Mouse (Mus musculus) layer of hippocampus, postnatal 14 days (tissue): ENCODE data around the gene Senp3. TPM values are rescaled to one million over a fixed set of nuclear protein-coding genes. Genes with fewer than 3 reads are reported as not detected.

ENCODE experiments used
- DNase-seq, 2 experiments: peaks; one replicate each; pipeline ENCODE4 v3.0.0; 2021 to 2022; ENCODE audit warnings: low spot score in 2 of 2, mixed read lengths in 1 of 2
- total RNA-seq, 2 experiments: library from RNA; stranded (reverse); gene quantifications; 2 replicates each; pipeline ENCODE4 v1.2.3; 2021

Gene Senp3
- total RNA-seq, 2 experiments from 2014 or later, result 84.3 to 88.5 TPM

DNA sequence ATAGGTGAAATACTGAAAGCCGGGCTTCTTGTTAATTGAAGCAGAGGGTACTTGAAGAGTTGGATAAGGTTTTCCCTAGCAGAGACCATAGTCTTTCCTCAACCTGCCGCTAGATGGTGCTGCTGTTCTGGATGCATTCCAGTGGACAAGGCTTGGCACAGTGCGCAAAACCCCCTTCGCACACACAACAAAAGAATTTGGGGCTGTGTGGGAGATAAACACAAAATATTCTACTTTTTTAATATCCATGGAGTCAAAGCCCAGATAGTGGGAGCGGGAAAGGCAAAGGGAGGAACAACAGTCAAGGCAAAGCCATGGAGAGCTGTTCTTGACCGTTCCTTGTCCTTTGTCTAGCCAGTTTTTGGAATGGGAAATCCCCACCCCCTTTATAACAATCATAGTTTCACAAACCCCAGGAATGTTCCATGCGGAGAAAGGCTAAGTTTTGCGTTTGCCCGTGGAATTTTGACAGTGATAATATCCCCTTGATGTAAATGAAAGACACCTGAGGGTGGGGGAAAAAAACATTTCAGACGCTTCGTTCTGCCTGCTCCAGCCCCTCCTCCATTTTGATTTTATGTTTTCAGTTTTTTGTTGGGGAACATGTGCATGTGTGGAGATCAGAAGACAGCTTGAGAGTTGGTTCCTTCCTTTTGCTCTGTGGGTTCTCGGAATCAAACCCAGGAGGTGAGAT lies 1.1 kb upstream of the Senp3 start:
- DNase-seq, result peak; percentile 92 to 94

DNA sequence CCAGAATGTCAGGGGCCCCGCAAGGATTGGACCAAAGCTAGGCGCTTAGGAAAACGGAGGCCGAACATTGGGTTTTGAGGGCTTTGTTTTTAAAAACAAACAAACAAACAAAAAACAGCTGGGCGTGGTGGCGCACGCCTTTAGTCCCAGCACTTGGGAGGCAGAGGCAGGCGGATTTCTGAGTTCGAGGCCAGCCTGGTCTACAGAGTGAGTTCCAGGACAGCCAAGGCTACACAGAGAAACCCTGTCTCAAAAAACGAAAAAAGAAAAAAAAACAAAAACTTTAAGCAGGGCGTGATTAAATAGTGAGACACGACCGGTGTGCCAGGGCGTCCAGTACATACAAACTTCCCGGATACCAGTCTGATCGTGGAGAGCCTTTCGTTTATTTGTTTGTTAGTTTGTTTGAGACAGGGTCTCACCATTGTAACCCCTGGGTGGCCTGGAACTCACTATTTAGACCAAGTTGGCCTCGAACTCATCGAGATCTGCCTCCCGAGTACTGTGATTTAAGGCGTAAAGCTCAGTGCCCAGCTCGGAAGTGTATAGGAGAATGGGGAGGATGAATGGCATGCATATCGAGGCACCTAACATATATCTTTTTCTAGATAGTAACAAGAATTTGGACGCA lies 440 bp upstream of the Senp3 start:
- no peak for DNase-seq

DNA sequence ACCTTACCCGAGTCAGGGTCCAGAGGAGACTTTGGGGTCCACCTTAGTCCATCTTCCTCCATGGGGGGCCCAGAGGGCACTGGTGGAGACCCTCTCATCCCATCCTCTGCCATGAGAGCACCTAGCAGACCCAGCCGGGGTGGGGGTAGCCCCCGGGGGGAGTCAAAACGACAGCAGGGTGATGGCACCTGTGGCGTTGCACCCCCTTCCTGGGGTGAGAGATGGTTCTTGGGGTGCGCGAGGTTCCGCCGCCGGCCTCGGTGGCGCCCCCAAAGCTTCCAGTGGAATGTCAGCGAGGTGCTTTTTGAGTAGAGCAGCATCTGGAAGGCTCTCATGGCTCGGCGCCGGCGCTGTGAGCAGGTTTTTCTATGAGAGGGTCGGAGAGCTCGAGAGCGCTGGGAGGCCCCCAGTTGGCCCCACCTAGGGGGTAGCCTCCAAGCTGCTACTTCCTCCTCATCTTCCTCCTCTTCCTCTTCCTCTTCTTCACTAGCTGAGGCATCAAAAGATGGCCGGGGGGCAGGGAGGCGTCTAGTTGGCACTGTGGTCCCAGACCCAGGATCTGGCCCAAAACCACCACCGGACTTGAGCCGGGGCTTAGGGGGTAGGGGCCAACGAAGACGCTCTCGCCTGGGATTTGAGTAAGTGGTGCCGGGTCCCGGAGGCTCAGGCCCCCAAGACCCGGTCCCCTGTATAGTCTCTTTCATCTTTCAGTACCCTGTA lies 1.6 kb downstream of the Senp3 start:
- DNase-seq, result no peak

DNA sequence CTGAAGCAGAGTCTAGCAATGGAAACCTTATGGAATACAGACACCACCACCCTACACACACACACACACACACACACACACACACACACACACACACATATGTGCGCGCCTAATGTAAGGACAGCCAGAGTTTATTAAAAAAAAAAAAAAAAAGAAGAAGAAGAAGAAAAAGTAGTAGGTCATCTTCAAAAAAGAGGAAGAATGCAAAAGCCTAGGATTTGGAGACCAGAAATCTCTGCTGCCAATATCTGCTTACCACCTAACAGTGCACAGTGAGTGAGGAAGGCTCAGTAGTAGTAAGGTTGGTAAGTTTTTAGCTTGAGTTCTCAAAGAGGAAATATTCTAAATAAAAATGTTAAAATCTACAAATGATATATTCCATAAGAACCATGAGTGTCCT lies 2.7 kb downstream of the Senp3 start:
- DNase-seq, result no peak

DNA sequence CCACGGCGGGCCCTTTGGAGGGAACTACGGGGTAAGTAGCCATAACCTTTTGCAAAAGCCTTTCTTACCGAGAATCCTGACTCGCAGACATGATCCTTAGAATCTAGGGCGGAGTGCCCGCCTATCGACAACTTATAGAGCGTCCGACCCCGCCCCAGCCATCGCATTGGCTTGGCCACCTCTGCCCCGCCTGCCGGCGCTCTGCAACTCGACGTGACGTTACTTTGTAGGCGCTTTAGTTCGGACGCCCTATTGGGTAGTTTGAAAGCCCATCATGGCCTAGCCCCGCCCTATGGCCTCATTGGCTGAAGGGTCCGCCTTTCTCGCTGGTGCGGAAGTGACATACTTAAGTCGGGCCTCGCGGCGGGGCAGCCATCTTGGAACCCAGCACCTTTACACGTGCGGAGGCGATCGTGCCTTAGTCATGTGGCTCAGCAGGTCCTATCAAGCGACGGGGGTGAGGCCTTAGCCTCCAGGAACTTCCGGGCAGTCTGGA lies 9.6 kb downstream of the Senp3 start, which contains the start of gene Eif4a1:
Eif4a1 (minus strand) TSS at position 213 of the 496 bp plus-strand sequence.
- peak; percentile 100 for DNase-seq

DNA sequence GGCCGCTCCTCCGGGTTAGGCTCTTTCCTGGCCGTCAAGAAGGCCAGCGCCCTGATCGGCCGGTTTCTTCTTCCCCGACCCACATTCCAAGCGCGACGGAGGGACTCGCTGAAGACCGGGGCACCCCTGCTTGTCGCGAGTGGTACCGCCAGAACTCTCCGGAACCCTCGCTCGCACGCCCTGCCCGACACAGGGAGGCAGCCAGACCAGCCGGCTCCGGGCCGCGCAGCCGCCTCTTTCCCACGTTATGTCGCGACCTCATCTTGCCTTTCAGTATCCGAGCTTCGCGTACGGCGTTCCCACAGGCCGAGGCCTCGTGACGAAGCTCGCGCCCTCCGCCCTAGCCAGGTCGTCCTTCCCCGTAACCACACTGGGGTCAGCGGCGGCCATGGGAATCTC lies 10.2 kb downstream of the Senp3 start:
- no peak for DNase-seq

DNA sequence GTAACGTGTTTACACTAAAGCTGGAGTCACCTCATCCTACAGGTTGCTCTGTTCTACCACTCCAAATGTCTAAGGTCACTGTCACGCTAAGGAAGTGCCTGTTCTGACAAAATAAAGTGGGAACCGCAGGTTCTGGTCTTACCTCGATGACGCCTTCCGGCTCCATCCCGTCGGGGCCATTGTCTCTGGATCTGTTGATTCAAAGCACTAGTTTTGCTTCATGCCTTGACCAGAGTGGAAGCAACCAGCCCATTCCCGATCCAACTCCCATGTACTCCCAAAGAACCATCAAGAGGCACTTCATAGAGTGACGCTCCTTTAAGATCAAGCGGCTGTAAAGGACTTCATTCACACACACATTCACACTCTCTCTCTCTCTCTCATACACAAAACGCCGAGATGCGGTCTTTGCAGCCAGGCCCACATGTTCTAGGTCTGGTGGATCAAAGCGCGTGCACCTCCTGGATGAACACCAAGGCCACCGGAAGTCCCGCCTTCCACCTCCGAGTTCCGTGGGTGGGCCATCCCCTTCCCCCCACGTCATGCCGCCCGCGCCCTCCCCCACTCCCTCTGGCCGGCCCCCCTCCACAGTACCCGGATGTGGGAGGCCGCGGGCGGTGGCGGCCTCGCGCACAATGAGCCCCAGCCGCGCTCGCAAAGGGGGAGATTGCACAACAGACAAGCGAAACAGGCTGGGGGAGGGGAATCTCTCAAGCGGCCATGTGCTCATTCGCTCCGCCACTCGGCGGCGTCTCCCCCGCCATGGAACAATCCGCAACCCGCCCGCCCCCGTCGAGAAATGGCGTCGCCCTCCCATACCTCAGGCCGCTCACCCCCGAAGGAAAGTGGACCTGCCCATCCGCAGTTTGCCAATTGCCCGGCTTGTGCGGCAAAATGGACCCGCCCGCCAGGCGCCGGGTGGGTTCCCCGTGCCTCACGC lies 10.8 kb downstream of the Senp3 start:
- DNase-seq, result peak; percentile 91 to 96

DNA sequence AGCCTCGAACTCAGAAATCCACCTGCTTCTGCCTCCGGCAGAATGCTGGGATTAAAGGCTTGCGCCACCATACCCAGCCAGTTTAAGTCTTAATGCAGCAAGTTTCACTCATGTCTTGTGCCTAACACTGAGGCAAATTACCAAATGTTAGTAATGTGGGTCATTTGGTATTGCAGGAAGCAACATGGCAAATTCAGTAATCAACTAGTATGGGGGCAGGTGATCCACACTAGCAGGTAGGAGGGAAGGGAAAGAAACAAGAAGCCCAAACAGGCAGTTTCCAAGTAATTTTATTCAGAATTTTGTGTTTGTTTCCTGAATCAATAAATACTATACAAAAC lies 15.2 kb downstream of the Senp3 start:
- DNase-seq, result no peak

DNA sequence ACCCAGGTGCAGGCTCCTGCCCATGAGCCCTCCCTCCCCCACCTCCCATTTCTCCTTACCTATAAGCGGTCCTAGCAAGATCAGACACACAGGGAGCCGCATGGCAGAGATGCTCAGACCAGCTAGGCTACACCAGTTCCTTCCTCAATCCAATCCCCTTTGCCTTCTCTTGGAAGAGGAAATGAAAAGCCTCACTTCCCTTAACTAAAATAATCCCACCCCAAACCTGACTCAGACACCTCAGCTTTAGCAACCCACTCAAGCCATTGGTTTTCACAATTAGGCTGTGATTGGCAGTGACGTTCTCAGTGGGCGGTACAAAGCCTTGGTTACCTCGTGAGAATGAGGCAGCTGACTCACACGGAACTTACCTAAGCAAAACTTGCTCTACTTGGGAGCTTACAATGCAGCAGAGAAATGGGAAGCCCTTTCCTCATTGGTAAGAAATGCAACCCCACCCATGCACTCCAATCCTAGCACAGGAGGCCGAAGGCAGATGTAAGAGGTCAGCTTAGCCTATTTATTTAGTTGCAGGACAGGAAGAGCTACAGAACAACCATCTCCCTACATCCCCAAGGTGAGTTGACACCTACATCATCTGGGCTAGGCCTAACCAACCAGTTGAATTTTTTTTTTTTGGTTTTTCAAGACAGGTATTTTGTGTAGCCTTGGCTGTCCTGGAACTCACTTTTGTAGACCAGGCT lies 15.8 kb downstream of the Senp3 start, which contains the start of gene Cd68:
Cd68 (minus strand) TSS at position 193 of the 704 bp plus-strand sequence.
- peak in 1 of 2 experiments; percentile 82 for DNase-seq

DNA sequence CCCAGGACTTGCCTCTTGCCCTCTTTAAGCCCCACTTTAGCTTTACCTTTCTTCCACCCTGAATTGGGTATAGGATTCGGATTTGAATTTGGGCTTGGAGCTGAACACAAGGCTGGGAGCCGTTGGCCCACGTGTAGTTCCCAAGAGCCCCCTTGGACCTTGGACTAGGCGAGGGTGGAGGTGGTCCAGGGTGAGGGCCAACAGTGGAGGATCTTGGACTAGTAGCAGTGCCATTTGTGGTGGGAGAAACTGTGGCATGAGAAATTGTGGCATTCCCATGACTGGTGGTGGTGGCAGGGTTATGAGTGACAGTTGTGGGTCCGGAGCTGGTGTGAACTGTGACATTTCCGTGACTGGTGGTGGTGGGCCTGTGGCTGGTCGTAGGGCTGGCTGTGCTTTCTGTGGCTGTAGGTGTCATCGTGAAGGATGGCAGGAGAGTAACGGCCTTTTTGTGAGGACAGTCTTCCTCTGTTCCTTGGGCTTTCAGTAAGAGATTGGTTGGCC lies 16.4 kb downstream of the Senp3 start:
- no peak for DNase-seq

DNA sequence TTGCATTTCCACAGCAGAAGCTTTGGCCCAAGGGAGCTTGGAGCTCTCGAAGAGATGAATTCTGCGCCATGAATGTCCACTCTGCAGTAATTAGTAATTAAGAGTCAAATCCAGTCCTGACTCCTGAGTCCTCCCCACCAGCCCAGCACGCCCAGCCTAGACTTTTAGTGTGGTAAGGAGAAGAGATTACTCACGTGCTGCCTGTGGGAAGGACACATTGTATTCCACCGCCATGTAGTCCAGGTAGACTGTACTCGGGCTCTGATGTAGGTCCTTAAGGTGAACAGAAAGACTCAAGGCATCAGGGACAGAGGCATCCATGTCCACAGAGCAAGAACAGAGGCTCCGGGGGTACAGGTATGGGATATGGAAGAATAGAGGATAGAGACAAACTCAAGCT lies 17.0 kb downstream of the Senp3 start:
- no peak for DNase-seq

DNA sequence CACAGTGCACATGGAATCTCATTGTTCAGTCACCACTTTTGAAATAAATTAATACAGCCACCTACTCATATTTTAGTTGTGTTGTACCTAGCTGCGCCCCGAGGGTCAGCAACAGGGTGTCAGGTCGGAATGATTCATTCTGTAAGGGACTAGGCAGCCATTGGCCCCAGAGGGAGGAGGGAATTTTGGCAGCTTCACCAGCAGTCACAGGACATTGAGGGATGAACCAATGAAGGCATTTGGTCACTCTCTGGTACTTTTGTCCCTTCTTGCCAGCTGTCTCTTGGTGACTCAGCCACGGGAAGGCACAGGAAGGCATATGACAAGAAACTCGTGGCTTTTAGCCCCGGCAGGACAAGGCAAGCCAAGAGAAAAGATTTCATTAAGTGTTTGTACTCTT lies 18.1 kb downstream of the Senp3 start:
- DNase-seq, result no peak

DNA sequence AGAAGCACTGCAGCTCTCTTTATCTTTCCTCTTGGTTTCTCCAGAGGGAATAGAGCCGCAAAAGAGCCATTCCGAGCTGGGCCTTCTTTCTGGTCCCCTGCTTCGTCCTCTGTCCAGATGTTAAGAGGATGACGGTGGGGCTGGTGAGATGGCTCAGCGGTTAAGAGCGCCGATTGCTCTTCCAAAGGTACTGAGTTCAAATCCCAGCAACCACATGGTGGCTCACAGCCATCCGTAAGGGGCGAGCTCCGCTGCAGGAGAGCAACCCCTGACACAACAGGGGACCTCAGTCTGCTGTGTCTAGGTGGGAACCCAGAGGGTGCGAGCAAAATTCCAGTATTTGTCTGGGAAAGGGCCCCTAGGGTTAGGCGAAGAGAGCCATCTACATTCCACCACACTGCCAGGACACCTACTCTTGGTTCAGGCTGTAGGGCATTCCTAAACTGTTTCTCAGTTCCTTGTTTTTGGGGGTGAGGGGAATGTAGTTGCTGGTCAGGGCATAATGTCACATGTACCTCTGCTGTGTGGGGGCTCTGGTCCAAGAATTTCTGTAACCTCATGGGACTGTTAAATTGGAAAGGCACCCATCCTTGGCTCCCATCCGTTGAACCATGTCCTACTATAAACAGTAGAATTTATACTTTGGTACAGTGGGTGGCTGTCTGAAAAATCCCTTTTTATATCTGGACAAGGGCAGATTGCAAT lies 18.8 kb downstream of the Senp3 start:
- DNase-seq, result no peak

DNA sequence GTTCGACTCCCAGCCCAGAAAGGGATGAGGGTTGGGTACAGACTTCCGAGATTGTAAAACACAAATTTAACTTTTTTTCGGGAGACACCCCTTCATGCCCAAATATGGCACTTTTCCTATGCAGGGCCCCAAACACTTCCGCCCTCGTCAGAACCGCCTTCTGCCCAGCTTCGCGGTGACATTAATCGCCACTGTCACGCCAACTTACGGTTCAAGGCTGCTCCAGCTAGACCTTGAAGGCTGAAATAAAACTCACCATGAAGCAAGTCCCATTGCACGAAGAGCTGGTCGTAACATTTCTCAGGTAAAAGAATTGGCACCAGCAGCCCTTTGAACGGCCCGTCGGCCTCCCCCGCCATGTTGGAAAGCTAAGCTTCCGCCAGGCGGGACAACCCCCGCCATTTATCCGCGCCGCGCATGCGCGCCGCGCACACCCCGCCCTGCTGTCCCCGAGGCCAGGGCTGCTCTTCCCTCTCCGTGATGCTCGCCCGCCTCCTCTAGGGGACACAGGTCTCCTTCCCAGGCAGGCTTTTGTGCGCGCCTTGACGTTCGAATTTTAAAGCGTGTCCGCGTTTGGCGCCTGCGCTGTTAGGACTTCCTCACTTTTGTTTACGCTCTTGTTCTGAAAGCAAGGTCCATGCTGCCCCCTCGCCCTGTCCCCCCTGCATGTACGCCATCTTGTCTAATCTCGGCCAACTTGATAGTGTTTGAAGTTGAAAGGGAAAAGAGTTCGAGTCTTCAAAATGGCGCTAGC lies 19.5 kb downstream of the Senp3 start, which contains the start of gene Mpdu1:
Mpdu1 (minus strand) TSS at position 430 of the 754 bp plus-strand sequence.
- DNase-seq, result peak; percentile 95 to 96

DNA sequence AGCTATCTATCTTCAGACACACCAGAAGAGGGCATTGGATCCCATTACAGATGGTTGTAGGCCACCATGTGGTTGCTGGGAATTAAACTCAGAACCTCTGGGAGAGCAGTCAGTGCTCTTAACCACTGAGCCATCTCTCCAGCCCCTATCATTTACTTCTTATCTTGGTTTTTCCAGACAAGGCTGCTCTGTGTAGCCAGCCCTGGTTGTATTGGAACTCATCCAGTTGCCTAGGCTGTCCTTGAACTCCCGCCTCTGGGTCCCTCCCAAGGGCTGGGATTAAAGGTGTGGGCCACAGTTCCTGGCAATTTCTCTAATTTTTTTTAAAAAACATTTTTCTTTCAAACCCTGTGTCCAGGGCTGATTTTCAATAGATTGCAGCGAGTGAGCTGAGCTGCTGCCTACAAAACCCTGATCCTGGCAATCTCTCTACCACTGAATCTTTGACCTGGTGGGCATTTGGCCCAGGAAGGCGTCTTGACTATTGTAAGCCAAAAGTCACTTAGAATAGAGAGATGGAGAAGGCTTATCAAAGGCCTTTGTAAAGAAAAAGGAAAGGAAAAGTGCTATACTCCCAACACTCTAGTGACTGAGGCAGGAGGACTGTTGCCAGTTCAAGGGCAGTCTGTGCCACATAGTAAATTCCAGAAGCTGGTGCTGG lies 20.5 kb downstream of the Senp3 start:
- no peak for DNase-seq

DNA sequence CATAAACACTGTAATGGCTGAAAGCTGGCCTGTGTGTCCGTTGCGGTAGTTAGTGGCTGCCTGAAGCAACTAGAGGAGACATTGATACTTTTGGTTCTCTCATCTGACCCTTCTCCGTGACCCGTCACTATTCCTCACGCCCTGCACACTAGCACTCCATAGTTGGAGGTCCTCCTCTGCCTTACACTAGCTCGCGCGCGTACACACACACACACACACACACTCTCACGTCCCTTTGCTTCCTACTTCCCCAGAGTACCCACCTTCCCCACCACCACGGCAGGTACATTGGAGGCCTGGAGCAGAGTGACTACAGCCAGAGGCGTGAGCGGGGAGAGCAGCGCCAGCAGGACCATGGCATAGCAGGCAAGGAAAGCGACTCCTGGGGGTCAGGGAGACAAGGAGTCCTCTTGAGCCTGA lies 24.4 kb downstream of the Senp3 start:
- no peak for DNase-seq

DNA sequence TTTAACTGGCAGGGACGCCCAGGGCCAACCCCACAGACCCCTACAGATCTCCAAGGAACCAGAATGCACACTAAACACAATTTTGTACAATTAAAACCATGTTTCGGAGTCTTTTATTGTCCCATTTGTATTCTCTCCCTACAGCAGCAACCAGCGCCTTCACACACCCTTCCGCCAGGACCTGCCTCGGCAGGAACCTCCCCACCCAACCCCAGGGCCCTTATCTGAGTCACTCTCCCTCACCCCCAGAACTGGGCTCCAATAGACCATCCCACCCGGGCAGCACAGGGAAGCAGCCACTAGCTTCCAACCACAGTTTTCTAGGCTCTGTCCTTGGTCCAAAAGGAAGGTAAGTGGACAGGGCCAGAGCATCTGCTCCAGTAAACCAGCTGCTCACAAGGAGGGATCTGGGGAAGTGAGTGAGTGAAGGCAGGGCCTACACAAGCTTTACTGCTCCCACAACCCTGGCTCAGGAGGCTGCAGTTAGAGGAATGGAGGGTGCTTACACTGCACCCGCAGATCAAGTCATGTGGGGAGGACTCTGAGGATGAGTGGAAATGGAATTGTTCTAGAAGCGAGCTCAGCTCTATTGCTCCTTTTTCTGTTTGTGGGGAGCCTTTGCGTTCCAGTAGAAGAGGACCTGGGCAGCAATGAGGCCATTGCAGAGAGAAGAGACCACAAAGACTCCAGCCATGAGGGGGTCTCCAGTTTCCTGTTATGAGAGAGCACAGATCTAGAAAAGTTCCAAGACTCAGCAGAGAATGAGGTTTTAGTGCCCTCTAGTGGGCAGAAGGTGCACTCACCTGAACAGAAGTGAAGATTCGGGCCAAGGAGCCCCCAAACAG lies 25.0 kb downstream of the Senp3 start:
- no peak for DNase-seq
